Mouse (Mus musculus) MEL-GATA-1-ER (cell line): ENCODE data around the gene Cfl2.

ENCODE experiments used
- DNase-seq: peaks from one replicate; pipeline ENCODE4 v3.0.0-alpha.2; 2012; ENCODE audit warnings: low read depth; ENCODE audit errors: extremely low read depth

Cfl2 gene

GRCm38 (mm10) chr12:54830574-54830973 is 32.1 kb downstream of the Cfl2 start:
- peak; percentile 62 for DNase-seq

- no peak for DNase-seq
Observed at GRCm38 (mm10) chr12:54829876-54830275, 32.8 kb downstream of the Cfl2 start.

GRCm38 (mm10) chr12:54828043-54828442 is 34.6 kb downstream of the Cfl2 start:
- no peak for DNase-seq

GRCm38 (mm10) chr12:54825202-54825601 is 37.5 kb downstream of the Cfl2 start:
- DNase-seq = no peak

- no peak for DNase-seq
Observed at GRCm38 (mm10) chr12:54822836-54823426, 39.7 kb downstream of the Cfl2 start.

GRCm38 (mm10) chr12:54820684-54821161 is 42.0 kb downstream of the Cfl2 start:
- DNase-seq = peak; percentile 77

GRCm38 (mm10) chr12:54819181-54819935 is 43.3 kb downstream of the Cfl2 start:
- no peak for DNase-seq

- no peak for DNase-seq
Observed at GRCm38 (mm10) chr12:54810142-54810541, 52.5 kb downstream of the Cfl2 start.
